Mouse (Mus musculus) retina, postnatal 1 day (tissue): ENCODE data around the gene Robo3.

Experiments
- DNase-seq: peaks from one replicate; pipeline ENCODE4 v3.0.0-alpha.2; 2012

Robo3 gene

GRCm38 (mm10) chr9:37429326-37429725 is 3.7 kb downstream of the Robo3 start:
- no peak for DNase-seq

GRCm38 (mm10) chr9:37421239-37421638 is 11.8 kb downstream of the Robo3 start:
- peak; percentile 60 for DNase-seq

GRCm38 (mm10) chr9:37420676-37421075 is 12.4 kb downstream of the Robo3 start:
- DNase-seq, result peak; percentile 95

GRCm38 (mm10) chr9:37418791-37419190 is 14.3 kb downstream of the Robo3 start:
- DNase-seq, result no peak

- no peak for DNase-seq
These were observed 18.4 kb downstream of the Robo3 start for GRCm38 (mm10) chr9:37414666-37415065.

- no peak for DNase-seq
These were observed 20.1 kb downstream of the Robo3 start for GRCm38 (mm10) chr9:37412989-37413388.

- no peak for DNase-seq
These were observed 23.2 kb downstream of the Robo3 start for GRCm38 (mm10) chr9:37409698-37410445.

GRCm38 (mm10) chr9:37407850-37408502 is 25.1 kb downstream of the Robo3 start:
- DNase-seq, result peak; percentile 53

GRCm38 (mm10) chr9:37406372-37406771 is 26.7 kb downstream of the Robo3 start:
- DNase-seq, result peak; percentile 56

GRCm38 (mm10) chr9:37403011-37403410 is 30.0 kb downstream of the Robo3 start:
- DNase-seq, result no peak

- DNase-seq, result no peak
These were observed 30.5 kb downstream of the Robo3 start for GRCm38 (mm10) chr9:37402501-37402900.

- no peak for DNase-seq
These were observed 31.2 kb downstream of the Robo3 start, which contains the start of gene Robo4 for GRCm38 (mm10) chr9:37401802-37402201. Robo4 (plus strand) TSS chr9:37401897.

GRCm38 (mm10) chr9:37400585-37400984 is 32.5 kb downstream of the Robo3 start:
- peak; percentile 16 for DNase-seq

- no peak for DNase-seq
These were observed 39.4 kb downstream of the Robo3 start for GRCm38 (mm10) chr9:37393482-37394131.

GRCm38 (mm10) chr9:37392071-37392470 is 41.0 kb downstream of the Robo3 start:
- no peak for DNase-seq

- DNase-seq, result no peak
These were observed 42.2 kb downstream of the Robo3 start for GRCm38 (mm10) chr9:37390891-37391290.

GRCm38 (mm10) chr9:37384284-37385182 is 48.5 kb downstream of the Robo3 start:
- peak; percentile 67 for DNase-seq

GRCm38 (mm10) chr9:37383161-37383560 is 49.9 kb downstream of the Robo3 start:
- no peak for DNase-seq

- no peak for DNase-seq
These were observed 57.3 kb downstream of the Robo3 start for GRCm38 (mm10) chr9:37375718-37376117.

- no peak for DNase-seq
These were observed 61.7 kb downstream of the Robo3 start for GRCm38 (mm10) chr9:37371232-37371801.

GRCm38 (mm10) chr9:37368860-37369259 is 64.2 kb downstream of the Robo3 start:
- no peak for DNase-seq

GRCm38 (mm10) chr9:37368081-37368830 is 64.8 kb downstream of the Robo3 start:
- DNase-seq, result no peak
